Mouse (Mus musculus): ENCODE measurements at regions not wholly inside any gene's neighbourhood (a gene's known extent, or its start where the extent isn't known, plus 50 kb on each side); places are given as distances from the start of the nearest gene placed in this dataset.
A peak's percentile ranks its signal among the peaks of the same experiment; 100 is the strongest.

DNA sequence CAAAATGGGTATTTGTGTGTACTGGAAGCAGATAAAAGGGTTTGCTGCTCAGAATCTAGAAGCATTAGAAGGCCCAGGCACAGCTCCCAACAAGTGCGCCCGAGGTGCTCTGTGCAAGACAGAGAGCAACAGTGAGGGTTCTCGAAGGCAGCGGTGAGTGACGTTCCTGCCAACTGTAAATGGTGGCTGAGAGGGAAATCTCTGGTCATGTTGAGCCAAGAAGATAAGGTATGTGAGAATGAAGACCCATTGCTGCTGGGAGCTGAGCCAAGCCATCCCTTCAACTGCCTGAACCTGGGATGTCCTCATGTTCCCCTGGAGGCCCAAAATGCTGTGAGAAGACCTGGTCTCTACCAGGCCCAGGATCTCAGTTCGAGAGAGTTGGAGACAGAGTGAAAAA, 71.5 kb upstream of the Thpo start:
- ATAC-seq (ENCODE audit: extremely low read depth, insufficient number of reproducible peaks, low FRiP score, poor library complexity, severe bottlenecking), result no peak

DNA sequence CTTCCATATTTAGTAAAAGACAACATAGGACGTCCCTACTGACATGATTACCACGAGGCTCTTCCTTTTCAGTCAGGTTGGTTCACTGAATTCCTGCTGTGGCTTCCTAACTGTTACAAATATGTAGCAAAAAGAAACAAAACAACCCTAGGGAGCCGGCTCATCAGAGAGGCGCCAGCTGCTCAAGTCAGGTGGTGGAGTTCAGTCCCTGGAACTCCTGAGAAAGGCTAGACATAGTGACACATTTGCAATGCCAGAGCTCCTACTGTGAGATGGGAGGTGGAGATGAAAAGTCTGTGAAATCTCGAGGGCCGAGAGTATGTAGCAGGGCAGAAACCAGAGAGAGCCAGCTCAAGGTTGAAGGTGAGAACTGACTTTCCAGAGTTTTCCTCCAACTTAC, 70.8 kb upstream of the Thpo start:
- ATAC-seq (ENCODE audit: extremely low read depth, insufficient number of reproducible peaks, low FRiP score, poor library complexity, severe bottlenecking), result no peak

DNA sequence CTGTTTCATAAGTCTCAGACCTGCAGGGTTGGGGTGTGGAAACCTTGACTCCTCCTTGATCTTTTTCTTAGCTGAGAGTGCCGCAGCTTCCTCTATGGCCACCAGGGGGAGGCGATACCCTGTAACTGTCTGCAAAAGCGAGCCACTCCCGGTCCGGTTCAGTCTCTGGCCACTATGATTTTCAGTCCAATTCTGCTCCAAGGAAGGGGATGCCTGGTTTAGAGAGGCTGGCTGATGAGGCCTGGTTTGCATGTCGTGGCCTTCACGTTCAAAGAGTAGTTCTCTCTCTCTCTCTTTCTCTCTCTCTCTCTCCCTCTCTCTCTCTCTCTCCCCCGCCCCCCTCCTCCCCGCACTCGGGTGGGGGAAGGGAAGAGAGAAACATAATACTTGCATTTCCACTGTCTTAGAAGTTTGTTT, 70.3 kb upstream of the Thpo start:
- peak; percentile 71 for ATAC-seq (ENCODE audit: extremely low read depth, insufficient number of reproducible peaks, low FRiP score, poor library complexity, severe bottlenecking)

DNA sequence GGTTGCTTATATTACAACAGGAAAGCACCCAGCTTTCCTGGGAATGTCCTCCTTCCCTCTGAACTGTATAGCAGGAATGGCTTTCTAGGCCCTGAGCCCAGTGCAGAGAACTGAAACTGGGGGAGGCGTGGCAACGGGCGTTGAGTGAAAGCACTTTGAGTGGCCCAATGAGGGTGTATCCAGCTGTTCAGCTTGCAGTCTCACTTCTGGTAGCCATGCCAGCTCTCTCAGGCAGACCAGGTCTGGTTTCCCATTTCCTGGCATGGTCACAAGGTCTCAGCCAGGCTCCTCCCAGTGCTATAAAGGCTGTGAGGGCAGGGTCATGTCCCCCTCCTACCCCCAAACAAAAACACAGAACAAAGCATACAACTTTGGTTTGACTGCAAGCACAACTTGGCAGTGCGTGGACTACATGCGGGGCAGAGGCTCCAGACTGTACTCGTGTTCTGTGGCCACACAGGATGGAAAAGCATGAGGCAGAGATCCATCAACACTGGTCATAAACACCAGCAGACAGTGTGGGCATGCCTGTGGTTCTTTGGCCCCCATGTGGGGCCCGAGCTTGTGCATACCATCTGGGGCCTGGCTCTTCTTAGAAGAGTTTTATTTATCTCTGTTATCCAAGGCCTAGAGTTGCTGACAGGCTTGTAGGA, 69.1 kb upstream of the Thpo start:
- ATAC-seq (ENCODE audit: extremely low read depth, insufficient number of reproducible peaks, low FRiP score, poor library complexity, severe bottlenecking), result no peak

GRCm38 (mm10) chr16:20802724-20803123, 68.4 kb upstream of the Thpo start:
- ATAC-seq (ENCODE audit: extremely low read depth, insufficient number of reproducible peaks, low FRiP score, poor library complexity, severe bottlenecking), result no peak

DNA sequence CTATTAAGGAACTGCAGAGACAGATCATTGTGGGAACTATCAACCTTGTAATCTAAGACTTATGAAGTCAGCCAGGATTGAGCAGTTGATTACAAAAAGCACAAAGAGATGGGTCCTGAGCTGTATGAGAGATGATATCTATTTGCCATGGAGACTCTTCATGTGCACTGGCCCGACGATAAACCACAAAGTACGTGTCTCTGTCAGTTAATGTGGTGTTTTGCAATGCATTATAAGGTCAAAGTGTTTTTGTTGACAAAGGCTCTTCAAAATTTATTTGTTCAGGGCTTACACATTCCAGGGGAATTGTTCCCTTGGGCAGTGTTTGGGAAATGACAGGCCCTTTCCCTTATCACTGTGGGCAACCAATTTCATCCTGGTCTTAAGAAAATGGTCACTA, 65.7 kb upstream of the Thpo start:
- no peak for ATAC-seq (ENCODE audit: extremely low read depth, insufficient number of reproducible peaks, low FRiP score, poor library complexity, severe bottlenecking)

- no peak for ATAC-seq (ENCODE audit: extremely low read depth, insufficient number of reproducible peaks, low FRiP score, poor library complexity, severe bottlenecking)
These were observed 63.8 kb upstream of the Thpo start for GRCm38 (mm10) chr16:20798115-20798514.

DNA sequence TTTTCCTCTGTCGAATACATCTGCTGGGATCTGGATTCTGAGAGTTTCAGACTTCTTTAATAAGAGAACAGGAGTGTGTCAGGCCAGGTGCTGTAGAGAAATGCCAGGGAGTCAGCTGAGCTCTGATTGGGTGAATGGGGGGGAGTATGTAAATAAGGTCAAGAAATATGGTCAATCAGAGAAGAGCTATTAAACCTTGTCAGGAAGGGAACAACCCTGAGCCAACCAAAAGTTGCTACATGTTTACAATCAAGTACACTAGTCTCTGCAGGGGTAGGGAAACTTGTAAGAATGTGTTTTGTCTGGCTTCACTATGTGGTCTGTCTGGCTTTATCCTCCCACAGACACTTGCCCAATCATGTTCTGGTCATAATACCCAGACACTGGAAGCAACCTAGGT, 60.4 kb upstream of the Thpo start:
- no peak for ATAC-seq (ENCODE audit: extremely low read depth, insufficient number of reproducible peaks, low FRiP score, poor library complexity, severe bottlenecking)

Measured in neutrophil, adult 5-6 weeks (primary cell).